Mouse (Mus musculus) heart, adult 2 months (tissue): ENCODE results near the gene Akap6.

Experiments
- CTCF ChIP-seq: fragments of 200-600 bp; IDR thresholded peaks from 2 replicates; pipeline ENCODE4 v1.8.1; 2022; ENCODE audit warnings: antibody characterized with exemption, mild to moderate bottlenecking, moderate library complexity
- EP300 ChIP-seq: fragments of 200-500 bp; IDR thresholded peaks from 2 replicates; pipeline ENCODE4 v1.6.1; 2011; ENCODE audit warnings: low read depth, low read length, control low read depth; ENCODE audit not compliant: insufficient read depth
- POLR2A ChIP-seq: fragments of 200-500 bp; IDR thresholded peaks from 2 replicates; pipeline ENCODE4 v1.6.1; 2011; ENCODE audit warnings: mild to moderate bottlenecking, low read depth, low read length, control low read depth; ENCODE audit not compliant: insufficient read depth

- TF ChIP-seq CTCF, result no peak
- no peak for TF ChIP-seq POLR2A
- TF ChIP-seq EP300, result no peak
Observed at GRCm38 (mm10) chr12:52780216-52780615, 81.0 kb downstream of the Akap6 start.
